Mouse (Mus musculus): ENCODE results near the gene Senp3. TPM values are rescaled to one million over a fixed set of nuclear protein-coding genes. Genes with fewer than 3 reads are reported as not detected.
"Not testable (repeated sequence)": the region's sequence is repeated elsewhere in the genome, so short reads cannot be mapped to it uniquely, and the experiment has no call there.

Gene Senp3
- total RNA-seq (2022): 10 to 100 TPM; 72.5 to 92.1 (median 85.0) TPM

- peak; percentile 95 for DNase-seq
These were observed at the start of gene Senp3 for GRCm38 (mm10) chr11:69681314-69682208. Gene Senp3 (minus strand): TSS chr11:69682084.

- not testable (repeated sequence) for DNase-seq
These were observed 49.5 kb upstream of the Senp3 start for GRCm38 (mm10) chr11:69731408-69731807.

DNA sequence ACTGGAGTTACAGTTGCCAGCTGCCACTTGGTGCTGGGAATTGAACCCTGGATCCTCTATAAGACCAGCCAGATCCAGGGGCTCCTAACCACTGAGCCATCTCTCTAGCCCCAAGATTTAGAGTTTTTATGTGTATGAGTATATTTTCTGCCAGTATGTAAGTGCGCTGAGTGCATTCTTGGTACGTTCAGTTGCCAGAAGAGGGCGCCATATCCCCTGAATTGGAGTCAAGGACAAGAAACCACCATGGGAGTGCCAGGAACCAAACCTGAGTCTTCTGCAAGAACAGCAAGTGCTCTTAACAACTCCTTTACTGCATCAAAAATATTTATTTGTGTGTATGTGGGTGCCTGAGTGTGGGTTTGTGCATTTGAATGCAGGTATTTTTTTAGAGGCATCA lies 47.2 kb upstream of the Senp3 start:
- DNase-seq: peak; percentile 45

- no peak for DNase-seq
These were observed 44.1 kb upstream of the Senp3 start for GRCm38 (mm10) chr11:69725951-69726350.

DNA sequence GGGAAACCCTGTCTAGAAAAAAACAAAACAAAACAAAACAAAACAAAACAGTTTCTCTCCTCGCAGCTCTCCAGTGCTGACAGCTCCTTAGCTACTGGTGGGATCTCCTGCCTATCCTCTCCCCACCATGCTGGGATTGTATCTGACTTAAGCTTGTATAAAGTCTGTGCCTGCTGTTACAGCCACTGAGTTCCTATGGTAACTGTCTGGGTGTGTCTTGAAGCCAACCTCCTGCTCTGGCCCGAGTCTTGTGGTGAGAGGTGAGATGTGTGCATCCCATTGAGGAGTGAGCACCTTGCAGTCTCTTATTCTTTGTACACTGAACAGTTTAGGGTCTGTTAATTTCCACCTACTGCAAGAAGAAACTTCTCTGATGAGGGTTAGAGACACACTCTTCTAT lies 41.2 kb upstream of the Senp3 start:
- no peak for DNase-seq

GRCm38 (mm10) chr11:69720852-69721251 lies 39.0 kb upstream of the Senp3 start:
- DNase-seq: no peak

GRCm38 (mm10) chr11:69719423-69719822 lies 37.5 kb upstream of the Senp3 start:
- no peak for DNase-seq

DNA sequence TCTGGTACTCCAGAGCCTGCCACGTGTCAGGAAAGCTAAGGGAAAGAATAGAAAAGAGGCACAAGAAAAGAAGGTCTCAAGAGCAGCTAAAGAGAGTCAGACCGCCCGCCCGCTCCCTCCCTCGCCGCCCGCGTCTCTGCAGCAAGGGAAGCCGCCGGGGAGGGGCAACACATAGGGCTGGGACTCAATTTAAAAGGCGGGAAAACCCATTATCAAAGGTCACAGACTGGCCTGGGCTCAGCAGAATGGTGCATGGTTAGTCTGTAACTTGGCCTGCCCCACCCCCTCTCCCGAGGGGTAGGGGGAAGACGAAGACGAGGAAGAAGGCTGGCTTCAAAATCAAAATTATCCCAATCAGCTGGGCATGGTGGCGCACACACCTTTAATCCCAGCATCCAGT lies 36.8 kb upstream of the Senp3 start:
- no peak for DNase-seq

DNA sequence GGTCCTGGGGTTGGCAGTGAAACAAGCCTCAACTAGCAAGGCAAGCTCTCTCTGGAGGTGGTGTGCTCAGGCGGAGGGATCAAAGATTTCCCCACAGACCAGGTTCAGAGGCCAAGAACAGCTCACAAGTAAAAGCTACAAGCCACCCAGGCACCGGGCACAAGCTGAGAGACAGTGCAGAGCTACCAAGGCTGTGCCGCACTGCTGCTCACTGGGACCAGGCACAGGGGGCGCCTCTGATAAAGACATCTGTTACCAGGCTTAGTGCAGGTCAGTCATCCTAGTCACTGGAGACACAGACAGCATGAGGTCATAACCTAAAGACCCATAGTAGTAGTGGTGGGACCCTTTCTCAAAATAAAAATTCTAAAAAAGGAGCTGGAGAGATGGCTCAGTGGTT lies 35.1 kb upstream of the Senp3 start:
- DNase-seq: no peak

DNA sequence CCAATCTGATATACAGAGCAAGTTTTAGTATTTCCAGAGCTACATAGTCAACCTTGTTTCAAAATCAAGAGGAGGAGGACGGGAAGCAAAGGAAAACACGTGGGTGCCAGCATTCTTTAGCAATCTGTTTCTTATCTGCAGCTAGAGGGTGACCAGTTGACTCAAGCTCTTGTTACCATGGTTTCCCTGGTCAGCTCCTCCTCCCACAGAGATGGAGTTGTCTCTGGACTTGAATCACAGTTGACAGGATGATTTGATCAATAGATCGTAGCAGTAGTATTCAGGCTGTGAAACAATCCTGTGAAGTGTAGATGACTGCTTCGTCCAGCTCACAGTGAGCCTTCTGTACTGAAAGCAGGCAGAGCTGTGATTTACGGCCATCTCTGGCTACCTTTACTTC lies 34.0 kb upstream of the Senp3 start:
- DNase-seq: peak; percentile 78

DNA sequence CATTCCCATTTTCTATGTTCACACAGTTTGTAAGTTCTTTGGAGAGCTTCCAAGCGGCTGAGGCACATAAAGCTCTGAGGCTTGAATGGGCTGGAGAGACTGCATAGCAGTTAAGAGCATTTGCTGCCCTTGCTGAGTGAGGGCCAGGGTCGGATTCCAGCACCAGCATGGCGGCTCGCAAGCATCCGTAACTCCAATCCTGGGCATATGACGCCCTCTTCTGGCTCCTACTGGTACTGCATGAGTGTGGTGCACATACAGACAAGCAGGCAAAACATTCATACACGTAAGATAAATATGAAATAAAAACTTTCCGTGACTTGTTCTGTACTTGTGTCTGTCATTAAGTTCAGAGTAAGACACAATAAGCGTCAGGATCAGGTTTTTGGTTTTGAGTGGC lies 33.6 kb upstream of the Senp3 start:
- DNase-seq: peak; percentile 47

DNA sequence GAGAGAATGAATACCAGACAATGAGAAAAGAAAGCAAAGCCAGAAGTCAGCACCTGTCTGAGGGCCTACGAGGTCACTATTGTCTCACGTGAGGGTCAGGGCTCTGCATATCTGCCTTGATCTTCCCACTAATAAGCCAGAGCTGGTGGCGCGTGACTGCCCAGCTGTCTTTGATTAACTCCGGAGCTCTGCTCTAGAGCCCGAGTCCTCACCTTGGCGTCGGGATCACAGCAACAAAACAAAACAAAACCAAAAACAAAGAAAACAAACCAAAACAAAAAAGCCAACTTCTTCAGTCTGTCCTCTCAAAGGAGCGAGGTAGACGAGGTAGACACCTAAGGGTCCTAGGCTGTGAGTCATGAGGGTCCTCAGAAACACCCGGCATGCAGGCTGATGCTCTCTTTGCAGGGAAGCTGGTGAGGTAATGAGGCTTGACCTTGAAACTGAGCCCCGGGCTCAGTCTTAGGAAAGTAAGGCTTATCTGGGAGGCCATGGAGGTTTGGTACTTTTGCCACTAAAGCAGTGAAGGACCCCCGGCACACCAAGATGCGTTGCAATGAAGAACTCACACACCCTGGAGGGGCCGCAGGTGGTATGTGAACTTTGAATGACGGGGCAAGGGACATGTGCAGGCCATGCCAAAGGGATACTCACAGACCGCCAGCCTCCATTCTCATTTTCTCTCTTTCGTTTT lies 32.9 kb upstream of the Senp3 start:
- DNase-seq: no peak

DNA sequence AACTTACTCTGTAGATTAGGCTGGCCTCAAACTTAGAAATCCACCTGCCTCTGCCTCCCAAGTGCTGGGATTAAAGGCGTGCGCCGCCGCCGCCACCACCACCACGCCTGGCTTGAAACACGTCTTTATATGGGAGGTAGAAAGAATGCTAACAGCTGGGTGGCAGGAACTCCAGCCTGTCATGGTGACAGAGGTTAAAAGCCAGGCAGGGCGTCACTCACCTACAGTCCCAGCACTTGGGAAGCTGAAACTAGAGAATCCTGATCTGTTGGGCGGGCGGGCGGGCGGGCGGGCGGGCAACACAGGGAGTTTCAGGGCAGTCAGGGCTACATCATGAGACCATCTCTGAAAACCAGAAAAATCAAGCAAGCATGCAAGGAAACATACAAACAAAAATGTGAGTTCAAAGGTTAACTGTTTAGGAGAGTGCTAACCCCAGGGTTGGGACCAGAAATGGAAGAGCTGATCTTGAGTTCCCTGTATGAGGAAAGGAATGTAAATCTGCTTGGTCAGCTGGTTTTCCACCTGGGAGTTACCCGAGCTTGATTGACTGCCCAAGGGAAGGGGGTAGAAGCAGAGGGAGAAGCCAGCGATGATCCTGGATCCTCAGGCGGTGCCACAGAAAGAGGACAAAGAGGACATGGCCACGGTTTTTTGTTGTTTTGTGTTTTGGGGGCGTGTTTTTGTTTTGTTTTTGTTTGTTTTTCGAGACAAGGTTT lies 31.2 kb upstream of the Senp3 start:
- no peak for DNase-seq

DNA sequence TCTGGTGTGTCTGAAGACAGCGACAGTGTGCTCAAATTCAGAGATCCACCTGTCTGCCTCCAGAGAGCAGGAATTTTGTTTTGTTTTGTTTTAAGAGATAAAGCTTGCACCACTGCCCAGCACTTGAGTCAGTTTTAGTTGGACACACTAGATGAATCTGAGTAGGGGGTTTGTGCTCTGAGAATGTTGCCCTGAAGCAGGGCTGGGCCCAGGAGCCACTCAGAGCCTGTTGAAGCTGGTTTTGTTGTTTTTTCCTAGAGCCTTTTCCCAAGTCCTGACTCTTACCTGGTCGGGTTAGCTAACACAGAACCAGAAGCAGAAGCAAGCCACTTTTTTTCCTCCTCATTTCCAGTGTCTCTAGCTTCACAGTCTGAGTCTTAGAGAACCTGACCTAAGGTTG lies 29.2 kb upstream of the Senp3 start:
- DNase-seq: no peak

- DNase-seq: no peak
These were observed 28.6 kb upstream of the Senp3 start for GRCm38 (mm10) chr11:69710470-69710869.

DNA sequence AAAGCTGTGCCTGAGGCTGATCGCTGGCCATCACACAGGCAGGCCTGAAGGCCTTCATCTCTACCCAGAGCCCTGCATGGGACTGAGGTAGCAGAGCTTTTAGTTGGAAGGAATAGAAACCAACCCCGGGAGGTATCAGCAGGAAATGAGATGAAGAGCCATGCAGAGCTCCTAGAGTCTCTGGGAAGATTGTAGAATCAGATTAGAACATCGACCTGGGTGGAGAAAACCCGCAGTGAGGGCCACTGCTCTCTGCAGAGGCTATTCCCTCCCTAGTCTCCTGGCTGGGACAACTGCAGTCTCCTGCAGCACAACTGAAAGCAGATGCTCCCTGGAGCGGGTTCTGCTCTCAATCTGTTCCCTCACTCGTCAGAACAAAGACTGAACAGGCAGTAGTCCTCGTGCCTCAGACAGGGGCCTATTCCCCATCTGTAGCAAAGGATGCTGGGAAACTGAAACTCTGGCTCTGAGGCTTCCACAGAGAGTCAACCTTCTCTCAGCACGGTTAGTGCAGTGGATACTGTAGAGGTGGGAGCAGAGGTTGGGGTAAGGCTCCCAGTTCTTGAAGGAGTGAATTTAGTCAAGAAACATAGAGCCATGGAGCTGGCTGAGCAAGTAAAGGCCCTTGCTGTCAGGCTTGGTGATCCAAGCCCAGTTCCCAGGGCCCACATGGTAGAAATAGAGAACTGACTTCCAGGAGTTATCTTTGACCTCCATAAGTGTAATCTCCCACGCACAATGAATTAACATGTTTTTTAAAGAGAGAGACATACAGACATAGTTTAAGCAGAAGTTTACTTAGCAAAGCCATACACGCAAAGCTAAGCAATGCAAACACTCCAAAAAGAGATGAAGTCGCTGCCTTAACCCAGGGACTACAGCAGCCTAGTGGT lies 27.9 kb upstream of the Senp3 start:
- DNase-seq: no peak

DNA sequence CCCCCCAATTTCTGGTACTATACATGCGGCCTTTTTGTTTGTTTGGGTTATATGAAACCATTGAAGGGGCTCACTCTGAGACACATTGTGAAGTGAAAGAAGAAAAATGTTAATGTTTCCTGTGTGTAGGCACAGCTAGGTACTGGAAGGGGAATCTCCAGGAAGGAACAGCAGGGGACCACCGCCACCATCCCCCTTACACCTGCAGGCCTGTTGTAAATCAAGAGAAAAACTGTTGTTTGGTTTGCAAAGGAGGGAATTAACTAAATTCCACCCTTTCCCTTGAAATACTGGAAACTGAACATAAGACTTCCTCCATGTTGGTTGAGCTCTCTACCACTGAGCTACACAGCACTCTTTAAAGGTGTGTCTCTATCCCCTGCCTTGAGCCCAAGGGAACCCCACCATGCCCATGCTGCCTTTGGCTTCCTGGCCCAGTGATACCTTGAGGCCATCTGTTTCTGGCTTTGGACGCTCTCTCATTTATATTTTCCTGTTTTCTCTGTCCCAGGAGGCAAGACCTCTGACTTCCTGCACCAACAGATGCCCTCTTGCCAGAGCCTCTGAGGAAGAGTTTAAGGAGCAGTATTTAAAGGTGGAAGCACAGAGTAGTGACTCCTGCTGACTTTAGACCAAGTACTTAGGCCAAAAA lies 26.9 kb upstream of the Senp3 start:
- DNase-seq: no peak

GRCm38 (mm10) chr11:69707873-69708381 lies 26.0 kb upstream of the Senp3 start:
- DNase-seq: no peak

GRCm38 (mm10) chr11:69707480-69707847 lies 25.6 kb upstream of the Senp3 start:
- DNase-seq: no peak

- DNase-seq: peak; percentile 89
These were observed 25.0 kb upstream of the Senp3 start for GRCm38 (mm10) chr11:69706775-69707479.

GRCm38 (mm10) chr11:69704613-69705010 lies 22.7 kb upstream of the Senp3 start:
- no peak for DNase-seq

Measured in adrenal gland, adult 8-10 months (tissue).